Mouse (Mus musculus): ENCODE results near the gene Barhl1.

DNA sequence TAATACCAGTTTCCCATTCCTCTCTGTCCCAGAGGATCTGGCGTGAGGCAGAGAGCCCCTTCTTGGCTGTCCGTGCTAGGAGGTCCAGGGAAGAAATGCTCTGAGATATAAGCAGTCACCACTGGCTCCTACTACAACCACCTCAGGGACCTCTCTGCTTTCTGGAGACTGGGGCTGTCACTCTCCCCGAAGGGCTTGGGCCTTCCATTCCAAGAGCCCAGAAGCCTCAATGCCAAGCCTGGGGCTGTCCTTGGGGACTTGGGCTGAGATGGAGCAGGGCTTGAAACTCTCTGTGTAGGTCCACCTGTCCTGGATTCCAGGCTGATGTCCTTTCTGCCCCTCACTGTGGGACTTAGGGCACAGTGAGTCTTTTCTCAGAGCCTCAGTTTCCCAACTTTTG is 5.6 kb downstream of the Barhl1 start:
- TF ChIP-seq ZNF384 (IDR thresholded peaks at IDR 0.05; ENCODE audit: low read depth, low read length) (no peak), ZC3H11A (IDR thresholded peaks at IDR 0.05; ENCODE audit: borderline replicate concordance, low read depth, low read length) (no peak), CHD2 (IDR thresholded peaks at IDR 0.05; ENCODE audit: low read depth, low read length) (no peak), MAFK (IDR thresholded peaks at IDR 0.05; ENCODE audit: insufficient read depth, low read depth, low read length) (no peak)

All from ES-E14 (cell line).